Mouse (Mus musculus): ENCODE results near the gene Serpinc1. TPM values are rescaled to one million over a fixed set of nuclear protein-coding genes. Genes with fewer than 3 reads are reported as not detected.

The Serpinc1 gene
- polyA plus RNA-seq, 1 experiment from 2014 or later: 2.7 TPM

DNA sequence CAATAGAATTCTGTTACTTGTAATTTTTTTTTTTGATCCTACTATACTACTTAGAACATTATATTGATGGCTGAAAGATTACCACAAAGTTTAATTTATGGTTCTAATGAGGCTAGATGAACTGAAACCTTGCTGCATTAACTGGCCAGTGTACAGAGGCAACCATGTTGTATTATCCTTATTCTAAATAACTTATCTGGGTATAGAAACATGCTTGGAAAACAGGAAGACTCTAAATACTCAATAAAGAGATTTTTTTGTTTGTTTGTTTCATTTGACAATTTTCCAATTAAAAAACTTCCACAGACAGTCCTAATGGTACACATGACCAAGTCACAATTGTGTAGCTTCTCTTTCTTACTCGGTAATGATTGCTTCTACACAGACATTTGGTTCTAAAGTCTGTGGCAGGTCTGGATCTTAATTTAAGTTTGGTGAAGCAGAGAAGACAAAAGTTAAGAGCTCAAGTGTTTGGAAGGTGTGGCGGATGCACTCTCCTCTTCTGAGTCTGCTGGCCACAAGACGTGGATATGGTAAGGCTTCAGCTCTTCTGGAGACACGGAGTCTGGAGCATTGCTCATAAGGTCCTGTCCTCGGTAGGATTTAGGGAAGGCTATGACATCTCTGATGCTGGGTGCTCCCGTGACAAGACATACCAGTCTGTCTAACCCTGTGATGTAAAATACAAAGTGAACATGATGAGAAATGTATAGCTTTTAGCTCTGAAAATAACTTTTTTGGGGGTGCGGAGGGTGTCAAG lies 63.1 kb downstream of the Serpinc1 start:
- DNase-seq (ENCODE audit: low spot score): no peak

DNA sequence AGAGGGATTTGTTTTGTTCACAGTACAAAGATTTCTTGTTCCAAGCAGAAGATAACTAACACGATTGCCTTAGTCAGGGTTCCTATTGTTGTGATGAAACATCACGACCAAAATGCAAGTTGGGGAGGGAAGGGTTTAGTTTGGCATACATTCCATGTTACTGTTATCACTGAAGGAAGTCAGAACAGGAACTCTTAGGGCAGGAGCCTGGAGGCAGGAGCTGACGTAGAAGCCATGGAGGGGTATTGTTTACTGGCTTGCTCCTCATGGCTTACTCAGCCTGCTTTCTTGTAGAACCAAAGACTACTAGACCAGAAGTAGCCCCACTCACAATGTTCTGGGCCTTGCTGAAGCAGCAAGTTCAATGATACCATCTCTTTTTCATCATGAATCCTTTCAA lies 68.6 kb downstream of the Serpinc1 start:
- DNase-seq (ENCODE audit: low spot score): no peak

Other genes with a start within 250 kb of the Serpinc1 start
- gene Rabgap1l, start 185.4 kb upstream of the Serpinc1 start, polyA plus RNA-seq (2015; fragmentation: Nextera tagmentation; extraction: Ambion mirVana): 73.7 and 88.0 TPM in 2 replicates
- gene Rc3h1, start 72.2 kb upstream of the Serpinc1 start, polyA plus RNA-seq (2015; fragmentation: Nextera tagmentation; extraction: Ambion mirVana): 8.0 and 10.8 TPM in 2 replicates
- 4.1 and 5.2 TPM in 2 replicates for gene Zbtb37, start 56.3 kb downstream of the Serpinc1 start, polyA plus RNA-seq (2015; fragmentation: Nextera tagmentation; extraction: Ambion mirVana)
- 27.0 and 29.2 TPM in 2 replicates for gene Dars2, start 92.1 kb downstream of the Serpinc1 start, polyA plus RNA-seq (2015; fragmentation: Nextera tagmentation; extraction: Ambion mirVana)
- gene Cenpl, start 92.1 kb downstream of the Serpinc1 start, polyA plus RNA-seq (2015; fragmentation: Nextera tagmentation; extraction: Ambion mirVana): 51.9 and 57.7 TPM in 2 replicates
- 17.5 and 17.6 TPM in 2 replicates for gene Klhl20, start 152.9 kb downstream of the Serpinc1 start, polyA plus RNA-seq (2015; fragmentation: Nextera tagmentation; extraction: Ambion mirVana)
- 0.21 and 0.29 TPM in 2 replicates for gene Ankrd45, start 164.1 kb downstream of the Serpinc1 start, polyA plus RNA-seq (2015; fragmentation: Nextera tagmentation; extraction: Ambion mirVana)
- gene Tex50, start 180.7 kb downstream of the Serpinc1 start, polyA plus RNA-seq (2015; fragmentation: Nextera tagmentation; extraction: Ambion mirVana): not detected in 2 replicates